Mouse (Mus musculus): ENCODE measurements at regions not wholly inside any gene's neighbourhood (a gene's known extent, or its start where the extent isn't known, plus 50 kb on each side); places are given as distances from the start of the nearest gene placed in this dataset.

DNA sequence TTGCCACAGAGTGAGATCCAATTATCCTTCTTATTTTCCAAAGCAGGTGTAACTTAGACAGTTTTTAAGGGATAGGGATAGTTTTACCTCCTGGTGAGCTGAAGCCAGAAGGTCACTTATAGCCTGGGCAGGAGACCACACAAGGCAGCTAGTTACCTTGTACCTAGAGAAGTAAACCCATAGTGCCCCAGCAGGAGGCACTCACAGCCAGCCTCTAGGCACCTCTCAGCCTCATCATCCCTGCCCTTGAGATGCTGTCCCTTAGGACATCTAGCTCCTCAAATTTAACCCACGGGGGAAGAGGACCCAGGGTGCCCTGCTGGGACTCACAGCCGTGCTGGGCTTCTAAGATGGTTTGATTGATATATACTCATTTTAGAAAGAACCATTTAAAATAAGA is 163.7 kb downstream of the Kcna5 start:
- TF ChIP-seq CTCF (IDR thresholded peaks at IDR 0.05; ENCODE audit: low read depth) (no peak), EP300 (IDR thresholded peaks at IDR 0.05; ENCODE audit: low read depth) (no peak)
